Mouse (Mus musculus) bone marrow macrophage, adult 2 months (primary cell): ENCODE data around the gene C1qbp.

Source experiments
- CTCF ChIP-seq: IDR thresholded peaks from 2 replicates; pipeline ENCODE4 v1.5.1; 2012; ENCODE audit warnings: low read depth, mild to moderate bottlenecking, low read length, moderate library complexity
- POLR2A ChIP-seq: IDR thresholded peaks from 2 replicates; pipeline ENCODE4 v1.6.1; 2012; ENCODE audit warnings: mild to moderate bottlenecking, low read depth, low read length, borderline replicate concordance

DNA sequence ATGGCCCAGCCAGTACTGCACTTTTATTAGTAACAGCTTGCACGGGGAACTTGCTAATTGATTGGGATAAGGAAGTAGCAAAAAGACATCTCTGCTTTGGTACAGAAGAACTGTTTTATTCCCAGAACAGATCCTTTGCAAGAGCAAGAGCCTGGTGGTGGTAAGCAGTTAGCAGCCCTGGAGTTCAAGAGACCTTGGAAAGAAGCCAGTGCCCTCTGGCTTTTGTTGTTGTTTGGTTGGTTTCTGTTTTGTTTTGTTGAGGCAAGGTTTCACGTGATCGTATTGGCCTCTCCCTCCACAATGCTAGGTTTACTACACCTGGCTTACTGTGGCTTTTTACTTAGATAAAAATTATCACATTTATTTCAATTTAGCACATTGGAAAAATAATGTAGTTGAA lies 45.5 kb upstream of the C1qbp start:
- TF ChIP-seq CTCF (no peak), POLR2A (no peak)
